Mouse (Mus musculus): ENCODE measurements around the gene Timp4.
"Not testable (repeated sequence)": the region's sequence is repeated elsewhere in the genome, so short reads cannot be mapped to it uniquely, and the experiment has no call there.

Gene Timp4

GRCm38 (mm10) chr6:115245500-115246058 is 6.4 kb downstream of the Timp4 start:
- no peak for DNase-seq

GRCm38 (mm10) chr6:115244222-115244621 is 7.8 kb downstream of the Timp4 start:
- DNase-seq, result no peak

DNA sequence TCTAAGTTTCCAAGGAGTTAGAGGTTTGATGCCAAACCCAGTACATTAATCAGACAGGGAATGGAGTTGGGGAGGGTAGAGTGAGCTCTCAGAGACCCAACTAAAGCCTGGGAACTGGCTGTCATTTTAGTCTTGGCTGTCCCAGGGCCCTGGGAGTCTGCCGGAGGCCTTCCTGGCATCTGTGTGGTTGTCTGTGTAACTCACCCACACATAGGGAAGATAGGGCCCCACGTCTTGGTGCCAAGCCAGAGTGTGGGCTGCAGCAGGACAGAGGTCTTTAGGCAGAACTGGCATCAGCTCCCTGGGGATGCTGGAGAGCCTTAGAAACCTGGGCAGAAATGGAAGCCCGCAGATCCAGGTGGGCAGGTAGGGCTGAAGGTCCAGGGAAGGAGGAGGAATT is 10.1 kb downstream of the Timp4 start:
- no peak for DNase-seq

DNA sequence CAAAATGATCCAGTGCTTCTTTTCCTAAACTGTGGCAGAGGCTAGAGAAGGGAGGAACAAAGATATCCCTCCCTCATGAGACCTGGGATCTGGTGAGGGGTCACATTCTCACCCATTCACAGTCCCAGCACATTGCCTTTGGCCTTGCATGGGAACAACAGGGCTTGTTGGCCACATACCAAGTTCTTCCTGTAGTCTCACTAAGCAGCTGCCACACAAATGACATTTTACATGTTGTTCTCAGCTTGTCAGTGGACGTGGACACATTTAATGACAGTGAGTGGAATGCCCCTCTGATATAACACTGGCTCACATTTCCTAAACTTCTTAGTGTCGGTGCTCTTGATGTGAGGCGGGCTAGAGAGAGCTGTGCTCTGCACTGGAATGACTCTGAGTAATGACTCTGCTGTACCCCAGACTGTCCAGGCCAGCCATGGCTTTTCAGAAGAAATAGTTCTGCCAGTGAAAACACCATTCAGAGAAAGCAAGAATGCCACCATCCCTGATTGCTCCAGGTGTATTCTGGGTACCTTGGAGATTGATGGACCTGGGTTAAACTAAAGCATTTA is 10.8 kb downstream of the Timp4 start:
- DNase-seq, result no peak

GRCm38 (mm10) chr6:115240431-115240830 is 11.6 kb downstream of the Timp4 start:
- not testable (repeated sequence) for DNase-seq

DNA sequence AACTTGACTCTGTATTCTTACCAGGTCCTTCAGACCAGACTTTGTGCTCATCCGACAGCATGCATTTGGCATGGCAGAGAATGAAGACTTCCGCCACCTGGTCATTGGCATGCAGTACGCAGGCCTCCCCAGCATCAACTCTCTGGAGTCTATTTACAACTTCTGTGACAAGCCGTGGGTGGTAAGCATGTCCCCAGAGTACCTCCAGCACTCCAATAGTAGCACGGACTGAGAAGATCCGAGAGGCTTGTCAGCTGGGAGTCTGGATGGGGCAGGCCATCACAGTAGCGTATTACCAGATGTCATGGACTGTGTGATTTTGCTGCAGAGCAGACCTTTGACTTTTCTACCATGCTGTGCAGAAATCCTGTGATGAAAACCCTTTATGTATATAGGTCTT is 12.7 kb downstream of the Timp4 start:
- DNase-seq, result no peak

- no peak for DNase-seq
Measured at GRCm38 (mm10) chr6:115238031-115239027, 13.7 kb downstream of the Timp4 start.

DNA sequence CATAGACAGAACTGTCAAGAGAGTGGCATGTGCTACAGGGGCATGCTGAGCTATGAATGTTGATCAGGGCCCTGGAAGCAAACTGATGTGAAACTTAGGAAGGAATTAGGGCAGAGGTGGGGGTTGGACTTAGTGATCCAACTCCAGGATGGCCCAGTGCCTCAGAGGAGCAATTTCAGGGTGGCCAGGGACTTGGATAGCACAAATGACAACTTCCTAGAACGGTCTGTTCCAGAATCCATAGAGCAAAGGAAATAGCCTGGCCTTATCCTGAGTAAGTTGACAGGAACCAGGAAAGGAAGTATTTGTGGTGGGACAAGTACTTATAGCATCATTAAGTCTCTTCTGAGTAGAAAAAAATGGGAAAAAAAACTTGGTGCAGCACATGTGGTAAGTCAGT is 19.4 kb downstream of the Timp4 start:
- no peak for DNase-seq

- DNase-seq, result no peak
Measured at GRCm38 (mm10) chr6:115231836-115232235, 20.2 kb downstream of the Timp4 start.

- DNase-seq, result no peak
Measured at GRCm38 (mm10) chr6:115230557-115230956, 21.4 kb downstream of the Timp4 start.

DNA sequence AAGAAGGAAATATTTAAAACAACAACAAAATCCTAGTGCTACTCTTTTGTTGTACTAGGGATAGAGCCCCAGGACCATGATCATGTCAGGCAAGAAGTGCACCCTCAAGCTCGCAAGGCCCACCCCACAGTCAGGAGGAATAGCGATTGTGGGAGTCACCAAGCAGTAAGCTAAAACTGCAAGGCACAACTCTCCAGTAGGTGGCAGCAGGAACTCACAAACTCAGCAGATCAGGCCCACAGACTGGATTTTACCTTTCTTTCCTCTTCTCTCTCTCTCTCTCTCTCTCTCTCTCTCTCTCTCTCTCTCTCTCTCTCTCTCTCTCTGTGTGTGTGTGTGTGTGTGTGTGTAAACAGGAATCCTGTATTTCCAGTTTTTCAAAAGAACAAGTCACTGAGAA is 24.5 kb downstream of the Timp4 start:
- peak; percentile 74 to 89 for DNase-seq

DNA sequence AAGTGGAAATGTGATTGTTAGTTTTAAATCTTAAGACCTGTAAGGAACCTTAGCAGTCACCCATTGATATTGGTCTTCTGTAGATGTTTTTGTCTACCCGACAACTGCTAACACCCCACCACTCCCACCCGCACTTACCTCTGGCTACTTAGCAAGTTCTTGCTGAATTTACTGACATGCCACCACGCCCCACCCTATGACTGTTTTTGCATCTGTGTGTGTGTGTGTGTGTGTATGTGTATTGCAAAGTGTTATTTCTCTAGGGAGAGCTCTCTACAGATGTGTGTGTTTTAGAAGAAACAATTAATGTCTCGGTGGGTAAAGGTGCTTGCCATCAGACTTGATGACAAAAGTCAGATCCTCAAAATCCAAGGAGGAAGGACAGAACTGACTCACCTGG is 25.0 kb downstream of the Timp4 start, which contains the start of gene Gm17482:
TSS of gene Gm17482 (plus strand) at position 301 of the 400 bp plus-strand sequence.
- DNase-seq, result no peak

GRCm38 (mm10) chr6:115225519-115225918 is 26.5 kb downstream of the Timp4 start:
- DNase-seq, result no peak

GRCm38 (mm10) chr6:115221215-115221641 is 30.8 kb downstream of the Timp4 start:
- no peak for DNase-seq

GRCm38 (mm10) chr6:115213129-115213528 is 38.9 kb downstream of the Timp4 start:
- peak in 1 of 2 experiments; percentile 6 for DNase-seq

DNA sequence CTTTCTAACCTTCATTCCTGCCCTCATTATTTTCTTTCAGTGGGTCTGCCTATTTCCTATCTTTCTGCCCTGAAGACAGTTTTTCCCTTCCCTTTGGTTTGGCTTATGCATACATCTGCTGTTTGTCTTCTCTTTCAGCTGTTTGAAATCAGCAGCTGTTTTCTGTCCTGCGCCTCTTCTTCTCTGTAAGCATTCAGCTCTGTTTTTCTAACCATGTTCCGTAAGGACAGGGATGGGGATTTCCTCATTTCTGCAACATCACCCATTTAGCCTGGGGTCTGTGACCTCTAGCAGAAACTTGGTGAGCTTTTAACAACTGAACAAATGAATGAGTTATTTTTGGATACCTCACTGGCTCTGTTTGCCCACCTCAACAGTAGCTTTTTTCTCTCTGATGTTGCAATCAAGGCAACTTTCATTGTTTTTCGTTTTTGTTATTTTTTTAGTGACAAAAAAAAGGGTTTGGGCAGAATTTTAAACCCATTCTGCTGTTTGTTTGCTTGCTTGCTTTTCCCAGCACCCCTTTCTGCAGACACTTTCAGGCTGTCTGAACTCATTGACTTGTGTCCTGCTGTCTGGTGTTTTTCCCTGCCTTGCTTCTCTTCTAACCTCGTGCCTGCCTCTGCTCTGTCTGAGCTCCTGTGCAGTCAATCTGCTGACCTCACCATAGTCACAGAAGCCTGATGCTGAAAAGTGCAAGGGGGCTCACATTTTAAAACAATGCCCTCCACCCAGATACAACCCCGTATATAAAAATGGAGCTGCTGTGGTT is 39.7 kb downstream of the Timp4 start:
- no peak for DNase-seq

DNA sequence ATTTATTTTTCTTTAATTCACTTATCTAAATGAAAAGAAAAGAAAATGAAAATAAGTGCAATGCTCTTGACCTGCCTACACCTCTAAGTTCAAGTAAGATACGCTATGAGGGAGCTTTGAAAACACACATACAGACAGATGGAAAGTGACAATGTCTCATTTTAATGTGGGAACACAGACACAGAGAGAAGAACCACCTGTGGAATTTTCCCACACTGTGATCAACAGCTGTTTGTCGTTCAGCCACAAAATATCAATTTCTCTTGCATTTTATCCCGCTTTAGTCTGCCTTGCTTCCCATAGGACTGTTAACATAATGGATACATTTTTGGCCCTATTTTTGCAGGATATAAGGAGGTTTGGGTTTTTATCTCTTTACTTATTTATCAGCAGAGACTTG is 41.2 kb downstream of the Timp4 start:
- no peak for DNase-seq

DNA sequence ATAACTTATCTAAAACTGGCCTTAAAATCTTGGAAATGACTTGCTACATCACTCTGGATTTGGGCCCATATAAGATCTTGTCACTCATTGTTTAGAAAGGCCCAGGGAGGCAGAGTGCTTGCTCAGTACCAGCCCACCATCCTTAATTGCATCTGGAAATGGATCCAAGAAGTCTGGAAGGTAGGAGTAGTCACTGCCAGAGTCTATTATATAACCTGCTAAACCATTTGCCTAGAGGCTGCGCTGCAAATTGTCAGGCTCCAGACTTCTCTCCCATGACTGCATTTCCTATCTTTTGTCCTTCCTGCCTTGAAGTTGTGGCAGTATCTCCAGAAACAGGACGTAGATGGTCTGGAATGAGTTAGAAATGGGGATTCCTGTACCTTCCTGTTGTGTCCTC is 41.8 kb downstream of the Timp4 start:
- DNase-seq, result no peak

GRCm38 (mm10) chr6:115203029-115203428 is 49.0 kb downstream of the Timp4 start:
- peak in 1 of 2 experiments; percentile 3 for DNase-seq

- DNase-seq, result no peak
Measured at GRCm38 (mm10) chr6:115200753-115201152, 51.3 kb downstream of the Timp4 start.
